Mouse (Mus musculus): ENCODE data around the gene Nacc2.

GRCm38 (mm10) chr2:26068592-26068991 is 54.4 kb downstream of the Nacc2 start:
- TF ChIP-seq POLR2A (IDR thresholded peaks at IDR 0.05; ENCODE audit: borderline replicate concordance, insufficient read depth, low read length) (no peak), CTCF (IDR thresholded peaks at IDR 0.05; ENCODE audit: borderline replicate concordance, insufficient read depth, low read depth, low read length) (no peak)
